Mouse (Mus musculus): ENCODE data around the gene Vmn1r158. TPM values are rescaled to one million over a fixed set of nuclear protein-coding genes. Genes with fewer than 3 reads are reported as not detected.
"Not testable (repeated sequence)": the region's sequence is repeated elsewhere in the genome, so short reads cannot be mapped to it uniquely, and the experiment has no call there.

Gene Vmn1r158
- not detected in 2 replicates for polyA plus RNA-seq (2012; rRNA removed)
- polyA plus RNA-seq (2014; fragmentation: Nextera tagmentation; extraction: Ambion mirVana): not detected in 2 replicates

DNA sequence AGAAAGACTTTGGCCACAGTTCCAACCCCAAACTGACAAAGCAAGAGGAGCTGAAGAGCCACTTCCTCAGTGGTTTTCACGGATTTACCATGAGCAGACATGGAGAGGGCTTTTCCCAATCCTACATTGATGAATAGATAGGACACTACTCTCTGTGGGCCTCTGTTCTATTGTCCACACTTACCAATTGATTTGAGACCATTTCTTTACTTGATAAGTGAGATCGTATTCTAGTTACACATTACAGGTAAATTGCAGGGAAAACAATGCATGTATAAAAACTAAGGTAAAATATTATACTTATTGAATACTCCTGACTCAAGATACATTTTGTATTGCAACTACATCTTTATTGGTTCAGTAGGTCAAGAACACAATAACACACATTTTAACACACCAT is at the start of gene Vmn1r158:
Gene Vmn1r158 (minus strand): TSS at position 101 of the 400 bp plus-strand sequence.
- H3K36me3 ChIP-seq (ENCODE audit: control insufficient read depth, insufficient read depth, low read length); H3K9me3 ChIP-seq (ENCODE audit: control insufficient read depth, low read length); H3K27me3 ChIP-seq (ENCODE audit: control insufficient read depth, insufficient read depth, low read length); ATAC-seq (ENCODE audit: low FRiP score, low read depth); H3K4me1 ChIP-seq (ENCODE audit: control insufficient read depth, insufficient read depth, low read length); H3K4me2 ChIP-seq (replicated peaks; ENCODE audit: low read depth, low read length, severe bottlenecking); DNase-seq (ENCODE audit: low spot score); H3K9ac ChIP-seq (ENCODE audit: low read depth, low read length, severe bottlenecking); H3K27ac ChIP-seq (replicated peaks; ENCODE audit: low read depth, low read length); H3K4me3 ChIP-seq (replicated peaks; ENCODE audit: low read length): not testable (repeated sequence)
- 56% methylated on average over 2 of the region's 2 CpGs for WGBS

- DNase-seq (ENCODE audit: low spot score); H3K4me1 ChIP-seq (ENCODE audit: control insufficient read depth, insufficient read depth, low read length); H3K9ac ChIP-seq (ENCODE audit: low read depth, low read length, severe bottlenecking); H3K9me3 ChIP-seq (ENCODE audit: control insufficient read depth, low read length); H3K27me3 ChIP-seq (ENCODE audit: control insufficient read depth, insufficient read depth, low read length); H3K27ac ChIP-seq (replicated peaks; ENCODE audit: low read depth, low read length); ATAC-seq (ENCODE audit: low FRiP score, low read depth); H3K4me2 ChIP-seq (replicated peaks; ENCODE audit: low read depth, low read length, severe bottlenecking); H3K4me3 ChIP-seq (replicated peaks; ENCODE audit: low read length); H3K36me3 ChIP-seq (ENCODE audit: control insufficient read depth, insufficient read depth, low read length): not testable (repeated sequence)
- WGBS: 100% methylated on average over 3 of the region's 11 CpGs
Observed at GRCm38 (mm10) chr7:22775981-22776380, 14.6 kb downstream of the Vmn1r158 start.

DNA sequence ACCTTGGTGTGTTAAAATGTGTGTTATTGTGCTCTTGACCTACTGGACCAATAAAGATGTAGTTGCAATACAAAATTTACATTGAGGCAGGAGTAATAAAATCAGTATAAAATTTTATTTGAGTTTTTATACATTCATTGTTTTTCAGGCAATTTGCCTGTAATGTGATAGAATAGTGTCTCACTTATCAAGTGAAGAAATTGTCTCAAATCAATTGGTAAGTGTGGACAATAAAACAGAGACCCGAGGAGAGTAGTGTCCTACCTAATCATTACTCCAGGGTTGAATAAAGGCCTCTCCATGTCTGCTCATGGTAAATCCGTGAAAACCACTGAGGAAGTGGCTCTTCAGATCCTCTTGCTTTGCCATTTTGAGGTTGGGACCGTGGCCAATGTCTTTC is 29.2 kb downstream of the Vmn1r158 start, which contains the start of gene Vmn1r157:
Gene Vmn1r157 (plus strand): TSS at position 301 of the 400 bp plus-strand sequence.
- not testable (repeated sequence) for H3K9me3 ChIP-seq (ENCODE audit: control insufficient read depth, low read length); H3K27me3 ChIP-seq (ENCODE audit: control insufficient read depth, insufficient read depth, low read length); H3K4me2 ChIP-seq (replicated peaks; ENCODE audit: low read depth, low read length, severe bottlenecking); H3K4me1 ChIP-seq (ENCODE audit: control insufficient read depth, insufficient read depth, low read length); H3K9ac ChIP-seq (ENCODE audit: low read depth, low read length, severe bottlenecking); H3K36me3 ChIP-seq (ENCODE audit: control insufficient read depth, insufficient read depth, low read length); DNase-seq (ENCODE audit: low spot score); H3K4me3 ChIP-seq (replicated peaks; ENCODE audit: low read length); H3K27ac ChIP-seq (replicated peaks; ENCODE audit: low read depth, low read length); ATAC-seq (ENCODE audit: low FRiP score, low read depth)
- WGBS: 29% methylated on average over 2 of the region's 3 CpGs

Other genes with a start within 250 kb of the Vmn1r158 start
- not detected in 2 replicates for gene Gm4201, start 225.4 kb downstream of the Vmn1r158 start, polyA plus RNA-seq (2012; rRNA removed)
- not detected in 2 replicates for gene Gm4201, start 225.4 kb downstream of the Vmn1r158 start, polyA plus RNA-seq (2014; fragmentation: Nextera tagmentation; extraction: Ambion mirVana)
- not detected in 2 replicates for gene Gm4565, start 202.7 kb downstream of the Vmn1r158 start, polyA plus RNA-seq (2012; rRNA removed)
- not detected in 2 replicates for gene Gm4565, start 202.7 kb downstream of the Vmn1r158 start, polyA plus RNA-seq (2014; fragmentation: Nextera tagmentation; extraction: Ambion mirVana)
- not detected in 2 replicates for gene Vmn1r155, start 132.8 kb downstream of the Vmn1r158 start, polyA plus RNA-seq (2012; rRNA removed)
- not detected in 2 replicates for gene Vmn1r155, start 132.8 kb downstream of the Vmn1r158 start, polyA plus RNA-seq (2014; fragmentation: Nextera tagmentation; extraction: Ambion mirVana)
- not detected in 2 replicates for gene Gm8693, start 98.5 kb downstream of the Vmn1r158 start, polyA plus RNA-seq (2012; rRNA removed)
- not detected in 2 replicates for gene Gm8693, start 98.5 kb downstream of the Vmn1r158 start, polyA plus RNA-seq (2014; fragmentation: Nextera tagmentation; extraction: Ambion mirVana)
- not detected in 2 replicates for gene Gm4567, start 71.1 kb downstream of the Vmn1r158 start, polyA plus RNA-seq (2012; rRNA removed)
- gene Gm4567, start 71.1 kb downstream of the Vmn1r158 start, polyA plus RNA-seq (2014; fragmentation: Nextera tagmentation; extraction: Ambion mirVana): not detected in 2 replicates
- not detected in 2 replicates for gene Vmn1r157, start 29.1 kb downstream of the Vmn1r158 start, polyA plus RNA-seq (2012; rRNA removed)
- not detected in 2 replicates for gene Vmn1r157, start 29.1 kb downstream of the Vmn1r158 start, polyA plus RNA-seq (2014; fragmentation: Nextera tagmentation; extraction: Ambion mirVana)
- gene Vmn1r159, start 52.8 kb upstream of the Vmn1r158 start, polyA plus RNA-seq (2012; rRNA removed): not detected in 2 replicates
- not detected in 2 replicates for gene Vmn1r159, start 52.8 kb upstream of the Vmn1r158 start, polyA plus RNA-seq (2014; fragmentation: Nextera tagmentation; extraction: Ambion mirVana)
- gene Vmn1r160, start 80.4 kb upstream of the Vmn1r158 start, polyA plus RNA-seq (2012; rRNA removed): not detected in 2 replicates
- gene Vmn1r160, start 80.4 kb upstream of the Vmn1r158 start, polyA plus RNA-seq (2014; fragmentation: Nextera tagmentation; extraction: Ambion mirVana): not detected in 2 replicates
- gene Gm4214, start 193.9 kb upstream of the Vmn1r158 start, polyA plus RNA-seq (2012; rRNA removed): not detected in 2 replicates
- gene Gm4214, start 193.9 kb upstream of the Vmn1r158 start, polyA plus RNA-seq (2014; fragmentation: Nextera tagmentation; extraction: Ambion mirVana): not detected in 2 replicates
- not detected in 2 replicates for gene Gm4216, start 229.1 kb upstream of the Vmn1r158 start, polyA plus RNA-seq (2012; rRNA removed)
- gene Gm4216, start 229.1 kb upstream of the Vmn1r158 start, polyA plus RNA-seq (2014; fragmentation: Nextera tagmentation; extraction: Ambion mirVana): not detected in 2 replicates

Data from limb, embryonic 14.5 days (tissue).